Mouse (Mus musculus) heart, embryonic 13.5 days (tissue): ENCODE measurements around the gene Rsad2. TPM values are rescaled to one million over a fixed set of nuclear protein-coding genes. Genes with fewer than 3 reads are reported as not detected.
"Not testable (repeated sequence)": the region's sequence is repeated elsewhere in the genome, so short reads cannot be mapped to it uniquely, and the experiment has no call there.

Source experiments
- ATAC-seq: fragments of 200-750 bp; cut with Nextera tagmentation; 2 replicates; pipeline ENCODE4 v1.8.0; 2017; ENCODE audit warnings: moderate TSS enrichment; ENCODE audit not compliant: insufficient number of reproducible peaks, low FRiP score, low TSS enrichment; ENCODE audit errors: extremely low read depth
- H3K27ac ChIP-seq: fragments of 300-500 bp; sonication (generic); replicated peaks from 2 replicates; pipeline ENCODE4 v1.5.1; 2015; ENCODE audit warnings: moderate library complexity, mild to moderate bottlenecking, inconsistent platforms
- H3K27me3 ChIP-seq: fragments of 300-500 bp; sonication (generic); replicated peaks from 2 replicates; pipeline ENCODE4 v1.6.1; 2015; ENCODE audit warnings: mild to moderate bottlenecking, inconsistent platforms
- H3K36me3 ChIP-seq: fragments of 300-500 bp; sonication (generic); 2 replicates; pipeline ENCODE4 v1.6.1; 2015; ENCODE audit warnings: mild to moderate bottlenecking, inconsistent platforms
- H3K4me1 ChIP-seq: fragments of 300-500 bp; sonication (generic); 2 replicates; pipeline ENCODE4 v1.6.1; 2015; ENCODE audit warnings: inconsistent platforms
- H3K4me2 ChIP-seq: fragments of 300-500 bp; sonication (generic); 2 replicates; pipeline ENCODE4 v1.6.1; 2015; ENCODE audit warnings: inconsistent platforms, mild to moderate bottlenecking, moderate library complexity
- H3K4me3 ChIP-seq: fragments of 300-500 bp; sonication (generic); 2 replicates; pipeline ENCODE4 v1.5.1; 2015; ENCODE audit warnings: moderate library complexity, mild to moderate bottlenecking, inconsistent platforms
- H3K9ac ChIP-seq: fragments of 300-500 bp; sonication (generic); 2 replicates; pipeline ENCODE4 v1.6.1; 2015; ENCODE audit warnings: inconsistent platforms, mild to moderate bottlenecking, moderate library complexity
- H3K9me3 ChIP-seq: fragments of 300-500 bp; sonication (generic); 2 replicates; pipeline ENCODE4 v1.6.1; 2016; ENCODE audit warnings: inconsistent platforms
- WGBS: fragments of 180-500 bp; shearing (Covaris S2); methylation state at CpG from one replicate; pipeline ENCODE4 v1.1.7; 2015; ENCODE audit warnings: mixed read lengths; 5-methylcytosine and 5-hydroxymethylcytosine counted together
- polyA plus RNA-seq: library from polyadenylated mRNA; unstranded; fragments of >200 nt; fragmentation: Nextera tagmentation; extraction: Ambion mirVana; gene quantifications from 2 replicates; pipeline ENCODE4 v1.2.1, GENCODE M21; 2015

Gene Rsad2
- polyA plus RNA-seq, 1 experiment from 2014 or later = 2.0 TPM

- H3K27ac ChIP-seq = no peak overlapping the region
- no peak overlapping the region for H3K4me3 ChIP-seq
- no peaks in the 10 kb centered on the region for H3K36me3 ChIP-seq
- H3K9ac ChIP-seq = no peak overlapping the region
- peaks cover 4% of the 10 kb centered on the region; the same call in 1 of the 2 replicates for H3K27me3 ChIP-seq
- no peak overlapping the region for H3K4me2 ChIP-seq
- H3K9me3 ChIP-seq = no peaks in the 10 kb centered on the region
- WGBS = 0% methylated on average over 2 of the region's 2 CpGs
- no peak for ATAC-seq
- H3K4me1 ChIP-seq = no peaks in the 10 kb centered on the region
Measured at GRCm38 (mm10) chr12:26444054-26444453, 12.2 kb downstream of the Rsad2 start.

DNA sequence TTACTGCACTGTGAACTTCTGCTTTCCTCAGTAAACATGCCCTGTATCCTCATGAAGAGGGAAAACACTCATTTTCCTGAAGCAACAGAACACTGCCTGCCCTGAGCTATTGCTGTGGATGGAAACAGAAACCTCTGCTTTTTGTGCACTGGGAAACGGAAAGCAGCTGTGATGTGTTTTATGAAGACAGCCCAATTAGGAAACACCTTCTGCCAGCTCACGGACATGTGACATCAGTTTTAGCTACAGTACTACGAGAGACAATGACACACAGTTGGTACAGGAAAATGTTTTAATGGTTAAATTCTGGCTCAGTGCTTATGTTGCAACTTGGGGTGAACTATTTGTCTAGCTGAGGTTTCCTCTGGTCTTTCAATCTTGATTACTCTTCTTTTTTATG lies 16.9 kb downstream of the Rsad2 start:
- no peaks in the 10 kb centered on the region for H3K27me3 ChIP-seq
- H3K9ac ChIP-seq = no peak overlapping the region
- H3K9me3 ChIP-seq = no peaks in the 10 kb centered on the region
- H3K4me3 ChIP-seq = no peak overlapping the region
- H3K27ac ChIP-seq = no peak overlapping the region
- H3K36me3 ChIP-seq = no peaks in the 10 kb centered on the region
- no peak overlapping the region for H3K4me2 ChIP-seq
- WGBS = 71% methylated on average over 3 of the region's 3 CpGs
- H3K4me1 ChIP-seq = peaks cover 9% of the 10 kb centered on the region; the same call in 1 of the 2 replicates
- no peak for ATAC-seq

GRCm38 (mm10) chr12:26437950-26438349 lies 18.3 kb downstream of the Rsad2 start:
- Histone ChIP-seq H3K4me1 (peaks cover 9% of the 10 kb centered on the region; the same call in 1 of the 2 replicates), H3K4me3 (no peak overlapping the region), H3K9ac (no peak overlapping the region), H3K4me2 (no peak overlapping the region), H3K36me3 (no peaks in the 10 kb centered on the region), H3K9me3 (no peaks in the 10 kb centered on the region), H3K27ac (no peak overlapping the region), H3K27me3 (no peaks in the 10 kb centered on the region)
- 71% methylated on average over 3 of the region's 3 CpGs for WGBS
- no peak for ATAC-seq

DNA sequence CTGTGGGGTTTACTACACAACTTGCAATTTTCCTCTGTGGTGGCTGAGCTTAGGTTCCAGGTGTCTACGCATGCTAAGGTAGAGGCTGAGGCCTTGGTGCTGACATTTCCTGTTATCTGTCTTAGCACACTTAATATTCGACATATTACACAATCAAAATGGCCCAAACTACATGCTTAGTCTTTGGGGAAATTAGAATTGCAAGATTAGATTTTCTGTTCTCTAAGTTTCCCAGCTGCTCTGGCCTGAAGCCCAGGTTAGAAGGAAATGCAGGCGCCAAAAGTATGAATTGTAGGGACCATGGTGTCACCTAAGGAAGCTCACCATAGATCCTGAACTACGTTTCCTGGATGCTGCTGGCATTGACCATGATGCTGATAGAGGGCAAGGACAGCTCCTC lies 19.9 kb downstream of the Rsad2 start:
- Histone ChIP-seq H3K27ac (no peak overlapping the region), H3K4me1 (peaks cover 9% of the 10 kb centered on the region; the same call in 1 of the 2 replicates), H3K4me3 (no peak overlapping the region), H3K9me3 (no peaks in the 10 kb centered on the region), H3K27me3 (no peaks in the 10 kb centered on the region), H3K36me3 (no peaks in the 10 kb centered on the region), H3K4me2 (no peak overlapping the region), H3K9ac (no peak overlapping the region)
- 64% methylated on average over 4 of the region's 4 CpGs for WGBS
- no peak for ATAC-seq

DNA sequence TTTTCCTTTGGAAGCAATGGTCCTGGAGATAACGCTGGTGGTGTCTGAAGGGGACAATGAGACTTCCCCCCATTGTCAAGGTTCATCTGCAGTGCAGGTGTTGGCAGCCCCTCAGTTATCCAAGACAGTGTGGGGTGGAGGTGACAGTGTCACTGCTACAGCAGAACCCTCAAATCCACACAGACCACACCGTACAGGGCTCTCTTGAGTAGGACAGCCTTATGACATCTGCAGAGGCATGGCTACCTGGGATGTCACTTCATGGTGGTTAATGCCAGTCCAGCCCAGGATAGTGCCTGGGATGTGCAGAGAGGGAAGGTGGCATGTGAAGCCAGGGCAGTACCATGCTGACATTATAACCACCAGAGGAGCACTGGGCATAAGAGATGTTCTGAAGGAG lies 27.5 kb downstream of the Rsad2 start:
- 62% methylated on average over 2 of the region's 2 CpGs for WGBS
- H3K27me3 ChIP-seq, ATAC-seq: not testable (repeated sequence)

GRCm38 (mm10) chr12:26424841-26425240 lies 31.4 kb downstream of the Rsad2 start:
- Histone ChIP-seq H3K9ac (no peak overlapping the region), H3K9me3 (peaks cover 2% of the 10 kb centered on the region; the same call in 1 of the 2 replicates), H3K36me3 (no peaks in the 10 kb centered on the region), H3K27ac (no peak overlapping the region), H3K27me3 (no peaks in the 10 kb centered on the region), H3K4me1 (no peaks in the 10 kb centered on the region), H3K4me3 (no peak overlapping the region), H3K4me2 (no peak overlapping the region)
- ATAC-seq = no peak
- 91% methylated on average over 2 of the region's 2 CpGs for WGBS

More for the DNA sequence above, 27.5 kb downstream of the Rsad2 start:
- not testable (repeated sequence) for H3K4me1 ChIP-seq, H3K9me3 ChIP-seq, H3K4me2 ChIP-seq, H3K9ac ChIP-seq, H3K27ac ChIP-seq, H3K4me3 ChIP-seq, H3K36me3 ChIP-seq

DNA sequence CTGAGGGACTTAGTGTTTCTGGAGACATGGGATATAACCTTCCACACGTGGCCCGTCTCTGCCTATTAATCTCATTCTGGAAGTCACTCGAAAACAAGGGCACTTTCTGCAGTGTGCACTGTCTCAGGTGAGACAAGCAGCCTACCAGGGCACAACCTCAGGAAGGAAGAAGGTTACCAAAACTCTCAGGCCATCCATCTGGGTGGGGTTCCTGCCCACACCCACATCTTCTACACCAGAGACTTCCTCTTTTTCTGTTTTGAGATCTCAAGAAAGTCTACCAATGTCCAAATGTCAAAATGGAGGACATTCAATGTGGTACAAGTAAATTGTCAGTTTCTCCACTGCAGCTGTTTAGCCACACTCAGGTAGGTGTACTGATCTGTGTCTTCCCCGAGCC lies 37.9 kb downstream of the Rsad2 start:
- no peak overlapping the region for H3K27ac ChIP-seq
- H3K4me1 ChIP-seq = peaks cover 8% of the 10 kb centered on the region
- no peaks in the 10 kb centered on the region for H3K36me3 ChIP-seq
- no peak overlapping the region for H3K4me3 ChIP-seq
- no peaks in the 10 kb centered on the region for H3K9me3 ChIP-seq
- no peak for ATAC-seq
- 76% methylated on average over 4 of the region's 4 CpGs for WGBS
- no peak overlapping the region for H3K9ac ChIP-seq
- peaks cover 21% of the 10 kb centered on the region; the same call in 1 of the 2 replicates for H3K27me3 ChIP-seq
- no peak overlapping the region for H3K4me2 ChIP-seq

GRCm38 (mm10) chr12:26416636-26417295 lies 39.5 kb downstream of the Rsad2 start:
- Histone ChIP-seq H3K4me2 (no peak overlapping the region), H3K9me3 (no peaks in the 10 kb centered on the region), H3K36me3 (no peaks in the 10 kb centered on the region), H3K27me3 (peaks cover 24% of the 10 kb centered on the region; the same call in 1 of the 2 replicates), H3K4me1 (peaks cover 24% of the 10 kb centered on the region), H3K9ac (no peak overlapping the region), H3K27ac (no peak overlapping the region), H3K4me3 (no peak overlapping the region)
- 63% methylated on average over 7 of the region's 7 CpGs for WGBS
- ATAC-seq = no peak

- Histone ChIP-seq H3K4me1 (peaks cover 34% of the 10 kb centered on the region), H3K27me3 (peaks cover 24% of the 10 kb centered on the region; the same call in 1 of the 2 replicates), H3K9ac (peak within 1 kb of the TSS; percentile 90), H3K27ac (peak within 1 kb of the TSS; percentile 4; the same call in 1 of the 2 replicates), H3K4me3 (peak within 1 kb of the TSS; percentile 80), H3K9me3 (no peaks in the 10 kb centered on the region), H3K4me2 (peak within 1 kb of the TSS; percentile 96), H3K36me3 (no peaks in the 10 kb centered on the region)
- peak; percentile 51; the same call in 1 of the 2 replicates for ATAC-seq
- WGBS = 1% methylated on average over 45 of the region's 45 CpGs
Measured at GRCm38 (mm10) chr12:26415104-26415771, 41.0 kb downstream of the Rsad2 start, which contains the start of gene Rnf144a. Gene Rnf144a (minus strand): TSS chr12:26415254.

GRCm38 (mm10) chr12:26414451-26415103 lies 41.7 kb downstream of the Rsad2 start:
- Histone ChIP-seq H3K9ac (peak overlapping the region; percentile 90), H3K4me2 (peak overlapping the region; percentile 96), H3K4me1 (peaks cover 34% of the 10 kb centered on the region), H3K4me3 (peak overlapping the region; percentile 80), H3K9me3 (no peaks in the 10 kb centered on the region), H3K27ac (peak overlapping the region; percentile 4; the same call in 1 of the 2 replicates), H3K36me3 (no peaks in the 10 kb centered on the region), H3K27me3 (peaks cover 24% of the 10 kb centered on the region; the same call in 1 of the 2 replicates)
- peak; percentile 33; the same call in 1 of the 2 replicates for ATAC-seq
- under 1% methylated on average over 64 of the region's 64 CpGs for WGBS

- ATAC-seq = no peak
- H3K36me3 ChIP-seq = no peaks in the 10 kb centered on the region
- WGBS = 38% methylated on average over 8 of the region's 8 CpGs
- H3K27me3 ChIP-seq = peaks cover 24% of the 10 kb centered on the region; the same call in 1 of the 2 replicates
- peaks cover 36% of the 10 kb centered on the region for H3K4me1 ChIP-seq
- H3K4me2 ChIP-seq = peak overlapping the region; percentile 96
- no peaks in the 10 kb centered on the region for H3K9me3 ChIP-seq
- no peak overlapping the region for H3K27ac ChIP-seq
- peak overlapping the region; percentile 90 for H3K9ac ChIP-seq
- H3K4me3 ChIP-seq = peak overlapping the region; percentile 80
Measured at GRCm38 (mm10) chr12:26413961-26414411, 42.3 kb downstream of the Rsad2 start.
